Mouse (Mus musculus) forebrain, embryonic 16.5 days (tissue): ENCODE data around the gene Gm20890. TPM values are rescaled to one million over a fixed set of nuclear protein-coding genes. Genes with fewer than 3 reads are reported as not detected.
"Not testable (repeated sequence)": the region's sequence is repeated elsewhere in the genome, so short reads cannot be mapped to it uniquely, and the experiment has no call there.

ENCODE experiments used
- ATAC-seq: fragments of 200-750 bp; cut with Nextera tagmentation; 2 replicates; pipeline ENCODE4 v1.8.0; 2017; ENCODE audit warnings: mild to moderate bottlenecking, moderate library complexity
- H3K27ac ChIP-seq: fragments of 300-500 bp; sonication (generic); 2 replicates; pipeline ENCODE4 v1.5.1; 2014; ENCODE audit warnings: low read length, control low read depth
- H3K27me3 ChIP-seq: fragments of 300-500 bp; sonication (generic); replicated peaks from 2 replicates; pipeline ENCODE4 v1.6.1; 2014; ENCODE audit warnings: low read length; ENCODE audit not compliant: control insufficient read depth, insufficient read depth
- H3K36me3 ChIP-seq: fragments of 300-500 bp; sonication (generic); 2 replicates; pipeline ENCODE4 v1.6.1; 2014; ENCODE audit not compliant: control insufficient read depth, insufficient read depth
- H3K4me1 ChIP-seq: fragments of 300-500 bp; sonication (generic); replicated peaks from 2 replicates; pipeline ENCODE4 v1.6.1; 2014; ENCODE audit warnings: low read length; ENCODE audit not compliant: control insufficient read depth, insufficient read depth
- H3K4me2 ChIP-seq: fragments of 300-500 bp; sonication (generic); 2 replicates; pipeline ENCODE4 v1.6.1; 2014; ENCODE audit warnings: mild to moderate bottlenecking, low read length, control low read depth
- H3K4me3 ChIP-seq: fragments of 300-500 bp; sonication (generic); replicated peaks from 2 replicates; pipeline ENCODE4 v1.5.1; 2014; ENCODE audit warnings: mild to moderate bottlenecking, low read length, control low read depth
- H3K9ac ChIP-seq: fragments of 300-500 bp; sonication (generic); replicated peaks from 2 replicates; pipeline ENCODE4 v1.6.1; 2014; ENCODE audit warnings: low read depth, low read length, control low read depth
- H3K9me3 ChIP-seq: fragments of 300-500 bp; sonication (generic); 2 replicates; pipeline ENCODE4 v1.6.1; 2016; ENCODE audit warnings: low read length; ENCODE audit not compliant: control insufficient read depth
- WGBS: fragments of 180-500 bp; shearing (Covaris S2); extraction: QIAGEN DNeasy Blood & Tissue Kit; methylation state at CpG from one replicate; pipeline ENCODE4 v1.1.7; 2014; 5-methylcytosine and 5-hydroxymethylcytosine counted together
- polyA plus RNA-seq: library from polyadenylated mRNA; unstranded; fragments of >200 nt; fragmentation: Nextera tagmentation; extraction: Ambion mirVana; gene quantifications from 2 replicates; pipeline ENCODE4 v1.2.1, GENCODE M21; 2015

Gene Gm20890
- polyA plus RNA-seq, result not detected in 2 replicates

- H3K9me3 ChIP-seq, H3K4me3 ChIP-seq, H3K27ac ChIP-seq, ATAC-seq, H3K4me1 ChIP-seq, H3K4me2 ChIP-seq, H3K36me3 ChIP-seq, H3K27me3 ChIP-seq, H3K9ac ChIP-seq: not testable (repeated sequence)
- no CpG with 5 or more reads among the region's 5 CpGs for WGBS
Observed at GRCm38 (mm10) chrY:26776699-26777098, at the start of gene Gm20890. Gene Gm20890, minus strand, starts transcription at chrY:26776799.
